Mouse (Mus musculus) urinary bladder, postnatal 4 days (tissue): ENCODE data around the gene Il21.

Experiments used
- DNase-seq, 2 experiments: peaks; one replicate each; pipeline ENCODE4 v3.0.0; 2021 to 2022; ENCODE audit warnings: low spot score in 2 of 2

Il21 gene

GRCm38 (mm10) chr3:37191953-37192352 lies 40.5 kb downstream of the Il21 start:
- no peak for DNase-seq

DNA sequence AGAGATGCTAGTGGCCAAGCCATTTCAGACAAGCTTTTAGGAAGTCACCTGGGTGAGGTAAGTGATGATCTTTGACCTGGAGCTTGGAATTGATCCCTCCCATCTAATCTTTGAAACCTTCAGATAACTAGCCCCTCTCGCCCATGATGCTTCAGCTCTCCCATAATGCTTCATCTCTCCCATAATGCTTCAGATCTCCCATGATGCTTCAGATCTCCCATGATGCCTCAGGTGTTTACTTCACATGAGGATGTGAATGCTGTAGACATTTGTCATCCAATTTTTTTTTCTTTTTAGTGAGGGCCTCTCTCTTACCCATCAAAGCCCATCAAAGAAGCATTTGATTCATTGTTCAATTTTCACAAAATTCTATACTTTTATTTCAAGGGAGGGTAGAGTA lies 46.9 kb downstream of the Il21 start:
- no peak for DNase-seq

DNA sequence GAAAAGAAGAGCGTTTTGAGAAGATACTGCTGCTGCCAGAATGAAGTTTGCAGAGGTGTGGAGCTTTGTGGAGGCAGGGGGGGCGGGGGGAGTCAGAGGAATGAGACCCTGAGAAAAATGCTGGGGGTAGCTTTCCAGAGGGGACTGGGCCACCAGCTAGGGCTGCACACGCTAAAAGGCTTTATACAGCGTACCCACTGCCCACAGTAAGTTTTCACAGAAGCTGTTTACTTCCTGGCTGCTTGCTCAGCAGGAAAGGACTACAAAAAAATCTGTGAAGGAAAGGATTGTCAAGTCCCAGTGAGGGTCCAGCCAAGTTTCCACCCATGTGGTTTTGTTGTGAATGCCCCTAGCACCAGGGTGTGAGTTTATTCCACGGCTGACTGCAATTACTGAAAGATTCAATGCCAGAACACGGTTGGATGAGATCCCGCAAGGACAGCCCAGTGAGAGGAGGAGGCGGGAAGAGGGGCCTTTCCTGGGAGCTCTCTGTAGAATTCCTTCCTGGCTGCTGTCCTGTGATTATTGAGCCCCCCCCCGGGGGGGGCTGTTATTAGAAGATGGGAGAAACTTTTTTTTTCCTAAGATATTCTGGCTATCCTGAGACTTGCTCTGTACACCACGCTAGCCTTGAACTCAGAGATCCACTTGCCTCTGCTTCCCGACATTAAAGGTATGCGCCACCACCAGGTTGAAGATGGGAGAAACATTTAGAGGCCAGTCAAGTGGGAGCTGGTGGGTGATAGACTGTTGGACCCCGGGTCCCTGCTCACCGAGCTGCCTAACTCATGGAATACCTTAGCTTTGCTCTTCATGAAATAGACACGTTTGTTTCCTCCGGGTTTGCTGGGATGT lies 49.8 kb downstream of the Il21 start:
- peak in 1 of 2 experiments; percentile 39 for DNase-seq

GRCm38 (mm10) chr3:37181041-37181440 lies 51.4 kb downstream of the Il21 start:
- no peak for DNase-seq

DNA sequence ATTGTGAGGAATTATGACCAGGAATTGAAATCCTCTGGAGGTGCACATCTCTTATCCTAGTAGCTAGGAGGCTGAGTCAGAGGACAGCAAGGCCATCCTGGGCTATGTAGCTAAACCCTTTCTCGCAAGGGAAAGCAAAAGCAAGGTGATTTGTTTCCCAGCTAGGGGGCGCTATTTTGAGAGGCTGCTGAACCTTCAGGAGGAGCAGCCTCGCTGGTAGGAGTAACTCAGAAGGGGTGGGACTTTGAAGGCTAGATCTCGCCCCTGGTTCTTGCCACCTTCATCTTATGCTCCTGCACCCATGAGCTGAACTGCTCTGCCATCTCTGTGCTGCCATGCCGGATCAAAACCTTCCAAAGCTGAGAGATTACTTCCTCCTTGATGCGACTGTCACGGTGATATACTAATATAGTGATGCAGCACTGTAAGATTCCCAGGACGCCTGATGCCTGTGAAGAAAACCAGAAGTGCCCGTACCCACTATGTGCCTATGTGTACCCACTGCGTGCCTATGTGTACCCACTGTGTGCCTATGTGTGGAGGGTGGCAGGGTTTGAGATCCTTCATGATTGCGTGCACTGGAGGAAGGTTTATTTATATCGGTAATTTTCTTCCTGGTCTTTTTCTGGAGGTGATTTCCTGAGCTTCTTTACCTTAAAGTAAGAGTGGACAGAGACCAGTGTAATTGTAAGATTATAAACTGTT lies 52.2 kb downstream of the Il21 start:
- DNase-seq: no peak

DNA sequence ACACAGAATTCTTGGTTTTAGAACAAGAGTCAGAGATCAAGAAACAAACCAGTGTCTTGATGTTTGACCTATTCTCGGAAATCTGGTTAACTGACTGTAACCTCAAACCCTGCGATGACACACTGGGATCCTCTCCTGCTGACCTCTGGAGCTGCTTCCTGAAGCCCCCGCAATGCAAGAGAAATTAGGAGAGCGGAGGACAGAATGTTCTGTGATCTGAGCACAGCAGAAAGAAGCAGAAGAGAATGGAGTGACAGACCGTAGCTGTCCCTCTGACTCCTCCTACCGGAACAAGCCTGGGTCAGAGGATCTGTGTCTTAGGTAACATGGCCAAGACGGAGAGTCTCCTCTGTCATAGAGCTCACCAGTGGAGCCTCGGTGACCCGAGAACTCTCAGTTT lies 53.0 kb downstream of the Il21 start:
- DNase-seq: no peak

DNA sequence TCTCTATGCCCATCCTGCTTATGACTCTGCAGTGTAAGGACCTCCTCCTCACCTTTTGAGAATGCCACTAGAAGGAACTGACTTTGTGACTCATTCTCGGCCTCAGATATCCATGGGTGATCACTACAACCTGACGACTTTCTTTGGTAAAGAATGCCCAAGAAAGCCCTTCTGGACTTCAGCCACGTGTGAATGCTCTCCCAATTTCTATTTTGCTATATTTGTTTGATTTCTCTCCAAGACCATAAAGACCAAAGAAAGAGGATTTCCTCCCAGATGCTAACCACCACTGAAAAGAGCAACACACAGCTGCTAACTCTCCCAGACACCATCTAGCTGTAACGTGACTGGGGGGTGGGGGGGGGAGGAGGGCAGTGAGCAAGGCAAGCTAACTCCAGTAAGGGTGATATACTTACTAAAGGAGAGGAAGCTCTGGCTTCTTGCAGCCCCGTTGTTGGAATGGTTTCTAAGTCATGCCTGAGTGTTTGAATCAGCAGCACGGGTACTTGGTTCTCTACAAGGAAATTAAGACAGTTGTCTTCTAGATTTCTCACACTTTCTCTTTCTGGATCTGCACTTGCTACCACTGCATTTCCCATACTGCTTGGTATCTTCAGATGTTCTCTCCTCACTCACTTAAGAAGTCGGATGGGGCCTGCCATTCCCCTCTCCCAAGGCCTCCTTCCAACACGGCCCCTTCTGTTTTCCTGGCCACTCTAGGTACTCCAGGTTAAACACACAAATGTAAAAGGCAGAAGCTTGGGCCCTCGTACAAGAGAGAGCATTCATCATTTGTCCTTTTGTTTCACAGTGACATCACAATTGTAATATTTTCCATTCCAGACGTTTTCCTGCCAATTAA lies 57.5 kb downstream of the Il21 start:
- DNase-seq: no peak

- no peak for DNase-seq
Observed at GRCm38 (mm10) chr3:37173285-37173684, 59.2 kb downstream of the Il21 start.
